Mouse (Mus musculus): ENCODE data around the gene Gm5965. TPM values are rescaled to one million over a fixed set of nuclear protein-coding genes. Genes with fewer than 3 reads are reported as not detected.
"Not testable (repeated sequence)": the region's sequence is repeated elsewhere in the genome, so short reads cannot be mapped to it uniquely, and the experiment has no call there.

Gm5965 gene
- polyA plus RNA-seq (2014; fragmentation: Nextera tagmentation; extraction: Ambion mirVana) = not detected in 2 replicates

GRCm38 (mm10) chr16:88777596-88777995, at the start of gene Gm5965:
Gm5965 (plus strand) TSS chr16:88777896.
- no peak for DNase-seq (ENCODE audit: low spot score)
- Histone ChIP-seq H3K4me2 (ENCODE audit: low read depth, low read length) (no peak within 1 kb of the TSS), H3K27me3 (replicated peaks; ENCODE audit: control insufficient read depth, insufficient read depth, low read length) (no peaks in the 10 kb centered on the region), H3K36me3 (ENCODE audit: control insufficient read depth, insufficient read depth, low read length) (no peaks in the 10 kb centered on the region), H3K9me3 (ENCODE audit: control insufficient read depth, low read length) (no peaks in the 10 kb centered on the region), H3K4me1 (ENCODE audit: control insufficient read depth, insufficient read depth, low read length) (no peaks in the 10 kb centered on the region), H3K27ac (replicated peaks; ENCODE audit: low read depth, low read length) (no peak within 1 kb of the TSS), H3K4me3 (ENCODE audit: low read depth, low read length) (no peak within 1 kb of the TSS), H3K9ac (ENCODE audit: low read depth, low read length) (no peak within 1 kb of the TSS)
- WGBS = 83% methylated on average over 5 of the region's 6 CpGs
- no peak for ATAC-seq (ENCODE audit: low read depth)

GRCm38 (mm10) chr16:88728812-88729275, 48.9 kb upstream of the Gm5965 start, which contains the start of gene Krtap13-1:
Krtap13-1 (plus strand) TSS chr16:88728862.
- no peak for ATAC-seq (ENCODE audit: low read depth)
- DNase-seq (ENCODE audit: low spot score) = no peak
- Histone ChIP-seq H3K27me3 (replicated peaks; ENCODE audit: control insufficient read depth, insufficient read depth, low read length) (no peaks in the 10 kb centered on the region), H3K9ac (ENCODE audit: low read depth, low read length) (no peak within 1 kb of the TSS), H3K4me3 (ENCODE audit: low read depth, low read length) (no peak within 1 kb of the TSS), H3K27ac (replicated peaks; ENCODE audit: low read depth, low read length) (no peak within 1 kb of the TSS), H3K4me1 (ENCODE audit: control insufficient read depth, insufficient read depth, low read length) (no peaks in the 10 kb centered on the region), H3K9me3 (ENCODE audit: control insufficient read depth, low read length) (no peaks in the 10 kb centered on the region), H3K4me2 (ENCODE audit: low read depth, low read length) (no peak within 1 kb of the TSS), H3K36me3 (ENCODE audit: control insufficient read depth, insufficient read depth, low read length) (no peaks in the 10 kb centered on the region)
- 72% methylated on average over 4 of the region's 4 CpGs for WGBS

- H3K4me3 ChIP-seq (ENCODE audit: low read depth, low read length) = no peak overlapping the region
- no peak overlapping the region for H3K4me2 ChIP-seq (ENCODE audit: low read depth, low read length)
- no peaks in the 10 kb centered on the region for H3K27me3 ChIP-seq (replicated peaks; ENCODE audit: control insufficient read depth, insufficient read depth, low read length)
- no peaks in the 10 kb centered on the region for H3K4me1 ChIP-seq (ENCODE audit: control insufficient read depth, insufficient read depth, low read length)
- no peaks in the 10 kb centered on the region for H3K9me3 ChIP-seq (ENCODE audit: control insufficient read depth, low read length)
- DNase-seq (ENCODE audit: low spot score) (peak; percentile 67), ATAC-seq (ENCODE audit: low read depth) (peak; percentile 53; the same call in 1 of the 2 replicates)
- no peak overlapping the region for H3K27ac ChIP-seq (replicated peaks; ENCODE audit: low read depth, low read length)
- H3K9ac ChIP-seq (ENCODE audit: low read depth, low read length) = no peak overlapping the region
- WGBS = 55% methylated on average over 2 of the region's 2 CpGs
- H3K36me3 ChIP-seq (ENCODE audit: control insufficient read depth, insufficient read depth, low read length) = no peaks in the 10 kb centered on the region
These were observed 42.3 kb upstream of the Gm5965 start for GRCm38 (mm10) chr16:88735391-88735790.

GRCm38 (mm10) chr16:88744750-88745340, 32.9 kb upstream of the Gm5965 start:
- DNase-seq (ENCODE audit: low spot score) = peak; percentile 37
- no peaks in the 10 kb centered on the region for H3K27me3 ChIP-seq (replicated peaks; ENCODE audit: control insufficient read depth, insufficient read depth, low read length)
- ATAC-seq (ENCODE audit: low read depth) = no peak
- H3K36me3 ChIP-seq (ENCODE audit: control insufficient read depth, insufficient read depth, low read length) = no peaks in the 10 kb centered on the region
- H3K4me1 ChIP-seq (ENCODE audit: control insufficient read depth, insufficient read depth, low read length) = no peaks in the 10 kb centered on the region
- 74% methylated on average over 4 of the region's 4 CpGs for WGBS
- no peaks in the 10 kb centered on the region for H3K9me3 ChIP-seq (ENCODE audit: control insufficient read depth, low read length)
- H3K4me2 ChIP-seq (ENCODE audit: low read depth, low read length) = no peak overlapping the region
- H3K27ac ChIP-seq (replicated peaks; ENCODE audit: low read depth, low read length) = no peak overlapping the region
- H3K4me3 ChIP-seq (ENCODE audit: low read depth, low read length) = no peak overlapping the region
- H3K9ac ChIP-seq (ENCODE audit: low read depth, low read length) = no peak overlapping the region

- H3K27me3 ChIP-seq (replicated peaks; ENCODE audit: control insufficient read depth, insufficient read depth, low read length) = no peaks in the 10 kb centered on the region
- no peak overlapping the region for H3K27ac ChIP-seq (replicated peaks; ENCODE audit: low read depth, low read length)
- no peak overlapping the region for H3K4me3 ChIP-seq (ENCODE audit: low read depth, low read length)
- no peak for ATAC-seq (ENCODE audit: low read depth)
- H3K9me3 ChIP-seq (ENCODE audit: control insufficient read depth, low read length) = no peaks in the 10 kb centered on the region
- H3K4me1 ChIP-seq (ENCODE audit: control insufficient read depth, insufficient read depth, low read length) = no peaks in the 10 kb centered on the region
- no peak overlapping the region for H3K9ac ChIP-seq (ENCODE audit: low read depth, low read length)
- 41% methylated on average over 4 of the region's 4 CpGs for WGBS
- H3K4me2 ChIP-seq (ENCODE audit: low read depth, low read length) = no peak overlapping the region
- H3K36me3 ChIP-seq (ENCODE audit: control insufficient read depth, insufficient read depth, low read length) = no peaks in the 10 kb centered on the region
- DNase-seq (ENCODE audit: low spot score) = peak; percentile 9
These were observed 29.8 kb upstream of the Gm5965 start for GRCm38 (mm10) chr16:88747943-88748342.

- 83% methylated on average over 2 of the region's 3 CpGs for WGBS
- H3K27ac ChIP-seq (replicated peaks; ENCODE audit: low read depth, low read length); H3K9ac ChIP-seq (ENCODE audit: low read depth, low read length); H3K4me1 ChIP-seq (ENCODE audit: control insufficient read depth, insufficient read depth, low read length); H3K4me3 ChIP-seq (ENCODE audit: low read depth, low read length); H3K27me3 ChIP-seq (replicated peaks; ENCODE audit: control insufficient read depth, insufficient read depth, low read length); H3K9me3 ChIP-seq (ENCODE audit: control insufficient read depth, low read length); ATAC-seq (ENCODE audit: low read depth); H3K4me2 ChIP-seq (ENCODE audit: low read depth, low read length); DNase-seq (ENCODE audit: low spot score); H3K36me3 ChIP-seq (ENCODE audit: control insufficient read depth, insufficient read depth, low read length): not testable (repeated sequence)
These were observed 26.2 kb upstream of the Gm5965 start, which contains the start of gene Krtap13 for GRCm38 (mm10) chr16:88751535-88751934. Krtap13 (minus strand) TSS chr16:88751635.

- H3K9ac ChIP-seq (ENCODE audit: low read depth, low read length) = not testable (repeated sequence)
These were observed 19.1 kb upstream of the Gm5965 start, which contains the start of gene 2310034C09Rik for GRCm38 (mm10) chr16:88758547-88758946. 2310034C09Rik (plus strand) TSS chr16:88758847.

GRCm38 (mm10) chr16:88774106-88774505, 3.6 kb upstream of the Gm5965 start, which contains the start of gene 2310057N15Rik:
2310057N15Rik (minus strand) TSS chr16:88774206.
- ATAC-seq (ENCODE audit: low read depth) = no peak
- H3K9me3 ChIP-seq (ENCODE audit: control insufficient read depth, low read length) = no peaks in the 10 kb centered on the region
- no peaks in the 10 kb centered on the region for H3K27me3 ChIP-seq (replicated peaks; ENCODE audit: control insufficient read depth, insufficient read depth, low read length)
- no peak within 1 kb of the TSS for H3K27ac ChIP-seq (replicated peaks; ENCODE audit: low read depth, low read length)
- no peak for DNase-seq (ENCODE audit: low spot score)
- H3K4me1 ChIP-seq (ENCODE audit: control insufficient read depth, insufficient read depth, low read length) = no peaks in the 10 kb centered on the region
- no peaks in the 10 kb centered on the region for H3K36me3 ChIP-seq (ENCODE audit: control insufficient read depth, insufficient read depth, low read length)
- WGBS = 80% methylated on average over 2 of the region's 2 CpGs
- H3K4me2 ChIP-seq (ENCODE audit: low read depth, low read length) = no peak within 1 kb of the TSS
- no peak within 1 kb of the TSS for H3K9ac ChIP-seq (ENCODE audit: low read depth, low read length)
- no peak within 1 kb of the TSS for H3K4me3 ChIP-seq (ENCODE audit: low read depth, low read length)

More at GRCm38 (mm10) chr16:88758547-88758946, 19.1 kb upstream of the Gm5965 start, which contains the start of gene 2310034C09Rik:
- not testable (repeated sequence) for DNase-seq (ENCODE audit: low spot score); H3K4me3 ChIP-seq (ENCODE audit: low read depth, low read length); H3K27ac ChIP-seq (replicated peaks; ENCODE audit: low read depth, low read length); H3K36me3 ChIP-seq (ENCODE audit: control insufficient read depth, insufficient read depth, low read length); H3K4me2 ChIP-seq (ENCODE audit: low read depth, low read length); ATAC-seq (ENCODE audit: low read depth); H3K27me3 ChIP-seq (replicated peaks; ENCODE audit: control insufficient read depth, insufficient read depth, low read length); H3K4me1 ChIP-seq (ENCODE audit: control insufficient read depth, insufficient read depth, low read length); H3K9me3 ChIP-seq (ENCODE audit: control insufficient read depth, low read length)
- 81% methylated on average over 3 of the region's 3 CpGs for WGBS

- Histone ChIP-seq H3K9me3 (ENCODE audit: control insufficient read depth, low read length) (0 out of 2 replicates have a peak, but pooled peaks cover 3% of the 10 kb centered on the region), H3K9ac (ENCODE audit: low read depth, low read length) (no peak overlapping the region)
- WGBS = 74% methylated on average over 2 of the region's 2 CpGs
These were observed 9.1 kb downstream of the Gm5965 start for GRCm38 (mm10) chr16:88786786-88787185.

More at GRCm38 (mm10) chr16:88786786-88787185, 9.1 kb downstream of the Gm5965 start:
- no peak overlapping the region for H3K27ac ChIP-seq (replicated peaks; ENCODE audit: low read depth, low read length)
- H3K27me3 ChIP-seq (replicated peaks; ENCODE audit: control insufficient read depth, insufficient read depth, low read length) = no peaks in the 10 kb centered on the region
- no peaks in the 10 kb centered on the region for H3K4me1 ChIP-seq (ENCODE audit: control insufficient read depth, insufficient read depth, low read length)
- H3K4me3 ChIP-seq (ENCODE audit: low read depth, low read length) = no peak overlapping the region
- no peaks in the 10 kb centered on the region for H3K36me3 ChIP-seq (ENCODE audit: control insufficient read depth, insufficient read depth, low read length)
- no peak overlapping the region for H3K4me2 ChIP-seq (ENCODE audit: low read depth, low read length)
- no peak for ATAC-seq (ENCODE audit: low read depth)
- DNase-seq (ENCODE audit: low spot score) = no peak

Measured in embryonic facial prominence, embryonic 14.5 days (tissue).